ENCODE assay signal across 15 mouse cellular contexts in genomic region chr3:9614011-9614410, GRCm38 (mm10).
"Had no signal": no experiment of that assay in that cellular context is flagged by ENCODE, and none has a peak within 500 bp of the region (broad histone marks: within the 10 kb centered on the region; RNA-seq: fewer than 3 reads in every experiment).

No protein-coding gene starts in this region.

- ATAC-seq: inflammation-experienced regulatory T-cells, adult 6 months; midbrain, embryonic 16.5 days had no signal

- H3K9me3 ChIP-seq: limb, embryonic 13.5 days; midbrain, embryonic 12.5 days; neural tube, embryonic 13.5 days; stomach, embryonic 15.5 days had no signal

- H3K27me3 ChIP-seq: limb, embryonic 13.5 days; neural tube, embryonic 13.5 days; stomach, embryonic 15.5 days had no signal

- H3K9ac ChIP-seq: limb, embryonic 13.5 days; midbrain, embryonic 12.5 days; neural tube, embryonic 13.5 days; stomach, embryonic 15.5 days had no signal

- DNase-seq: kidney, adult 9 months; kidney, postnatal 36 days; layer of hippocampus, adult 9-11 months; layer of hippocampus, postnatal 36 days; lung, adult 18-20 months; right cerebral cortex, postnatal 14 days; thymus, adult 2 months; thymus, postnatal 25 days had no signal

- H3K27ac ChIP-seq: kidney, postnatal 0 days; limb, embryonic 13.5 days; midbrain, embryonic 12.5 days; neural tube, embryonic 13.5 days; stomach, embryonic 15.5 days had no signal

- H3K4me3 ChIP-seq: limb, embryonic 13.5 days; midbrain, embryonic 12.5 days; neural tube, embryonic 13.5 days; stomach, embryonic 15.5 days had no signal

- H3K36me3 ChIP-seq: limb, embryonic 13.5 days; midbrain, embryonic 12.5 days; neural tube, embryonic 13.5 days; stomach, embryonic 15.5 days had no signal

- H3K4me2 ChIP-seq: limb, embryonic 13.5 days; midbrain, embryonic 12.5 days; neural tube, embryonic 13.5 days; stomach, embryonic 15.5 days had no signal

- H3K4me1 ChIP-seq: midbrain, embryonic 12.5 days had no signal
